35 mouse cellular contexts compared by ENCODE assay signal in genomic region chr5:138768704-138769103, GRCm38 (mm10). TPM values are rescaled to one million over a fixed set of nuclear protein-coding genes. Genes with fewer than 3 reads are reported as not detected.
DNase-seq lines count a peak whose midpoint lies in the region; ATAC-seq and TF ChIP-seq lines count a peak whose summit lies in the region.
"Had no signal": no experiment of that assay in that cellular context is flagged by ENCODE, and none has a peak within 500 bp of the region (broad histone marks: within the 10 kb centered on the region; RNA-seq: fewer than 3 reads in every experiment).

No protein-coding gene starts in this region.

- intact Hi-C loops in gastrocnemius, adult 2 months (cut with DNase I), result no loop called here

- WGBS in lung, embryonic 16.5 days, result 54% methylated on average over 2 of the region's 2 CpGs
- 84% methylated on average over 2 of the region's 2 CpGs for WGBS in kidney, embryonic 14.5 days

- no peak overlapping the region for H3K4me3 ChIP-seq in gastrocnemius, adult 2 months
- H3K4me3 ChIP-seq in lung, embryonic 16.5 days (ENCODE audit: low read length), result no peak overlapping the region
- H3K4me3 ChIP-seq in kidney, embryonic 14.5 days (ENCODE audit: low read length), result no peak overlapping the region
- H3K4me3 ChIP-seq: embryonic facial prominence, embryonic 12.5 days; embryonic facial prominence, embryonic 15.5 days; heart, embryonic 12.5 days; heart, embryonic 15.5 days; hindbrain, embryonic 10.5 days; hindbrain, embryonic 13.5 days had no signal

- peak overlapping the region; percentile 49 for H3K27ac ChIP-seq in gastrocnemius, adult 2 months
- H3K27ac ChIP-seq in lung, embryonic 16.5 days (ENCODE audit: low read length), result no peak overlapping the region
- no peak overlapping the region for H3K27ac ChIP-seq in kidney, embryonic 14.5 days (ENCODE audit: low read depth, low read length)
- H3K27ac ChIP-seq: embryonic facial prominence, embryonic 12.5 days; embryonic facial prominence, embryonic 15.5 days; heart, embryonic 15.5 days; hindbrain, embryonic 10.5 days; hindbrain, embryonic 13.5 days had no signal

- H3K4me2 ChIP-seq in lung, embryonic 16.5 days (ENCODE audit: low read depth, low read length), result no peak overlapping the region
- no peak overlapping the region for H3K4me2 ChIP-seq in kidney, embryonic 14.5 days (replicated peaks; ENCODE audit: low read depth, low read length)
- H3K4me2 ChIP-seq: embryonic facial prominence, embryonic 12.5 days; embryonic facial prominence, embryonic 15.5 days; heart, embryonic 12.5 days; heart, embryonic 15.5 days; hindbrain, embryonic 13.5 days had no signal

- DNase-seq in gastrocnemius, adult 2 months, result no peak
- DNase-seq in gastrocnemius, postnatal 25 days, result no peak
- no peak for DNase-seq in lung, postnatal 4 days
- DNase-seq in lung, postnatal 36 days, result peak; percentile 44
- no peak for DNase-seq in layer of hippocampus, postnatal 25 days (ENCODE audit: extremely low spot score in 1 of 2, low spot score in 1 of 2)
- DNase-seq: adrenal gland, postnatal 10 days; adrenal gland, postnatal 36 days; B cell, adult 2 months; cerebellum, adult 11 months; cerebellum, adult 2 months; cerebellum, adult 9-11 months; cerebellum, postnatal 25 days; forebrain, postnatal 0 days; gastrocnemius, postnatal 14 days had no signal

- no peaks in the 10 kb centered on the region for H3K27me3 ChIP-seq in lung, embryonic 16.5 days (ENCODE audit: control insufficient read depth, insufficient read depth, low read depth, low read length)
- no peaks in the 10 kb centered on the region for H3K27me3 ChIP-seq in kidney, embryonic 14.5 days (ENCODE audit: control insufficient read depth, insufficient read depth, low read length)
- H3K27me3 ChIP-seq: embryonic facial prominence, embryonic 12.5 days; embryonic facial prominence, embryonic 15.5 days; heart, embryonic 15.5 days; hindbrain, embryonic 13.5 days; Patski had no signal

- H3K9me3 ChIP-seq in lung, embryonic 16.5 days (ENCODE audit: control insufficient read depth, low read length), result no peaks in the 10 kb centered on the region
- H3K9me3 ChIP-seq in kidney, embryonic 14.5 days (ENCODE audit: control insufficient read depth, low read length), result no peaks in the 10 kb centered on the region
- H3K9me3 ChIP-seq: embryonic facial prominence, embryonic 12.5 days; embryonic facial prominence, embryonic 15.5 days; G1E; heart, embryonic 12.5 days; heart, embryonic 15.5 days; hindbrain, embryonic 10.5 days; hindbrain, embryonic 13.5 days had no signal

- no peaks in the 10 kb centered on the region for H3K36me3 ChIP-seq in lung, embryonic 16.5 days (ENCODE audit: control insufficient read depth, insufficient read depth, low read length)
- H3K36me3 ChIP-seq in kidney, embryonic 14.5 days (ENCODE audit: control insufficient read depth, insufficient read depth, low read length), result no peaks in the 10 kb centered on the region; the same call in 1 of the 2 replicates
- H3K36me3 ChIP-seq: embryonic facial prominence, embryonic 12.5 days; G1E; heart, embryonic 15.5 days had no signal

- ATAC-seq in lung, embryonic 16.5 days (ENCODE audit: low read depth), result peak; percentile 55; the same call in 1 of the 2 replicates
- no peak for ATAC-seq in kidney, embryonic 14.5 days (ENCODE audit: low FRiP score, low TSS enrichment)
- ATAC-seq: forebrain, embryonic 14.5 days; forebrain, postnatal 0 days; hindbrain, embryonic 16.5 days; Patski had no signal

- no peak overlapping the region for H3K9ac ChIP-seq in lung, embryonic 16.5 days (ENCODE audit: low read length)
- no peak overlapping the region for H3K9ac ChIP-seq in kidney, embryonic 14.5 days (ENCODE audit: low read depth, low read length)
- H3K9ac ChIP-seq: embryonic facial prominence, embryonic 12.5 days; embryonic facial prominence, embryonic 15.5 days; forebrain, postnatal 0 days; heart, embryonic 12.5 days; heart, embryonic 15.5 days; hindbrain, embryonic 13.5 days had no signal

- no peak for TF ChIP-seq CTCF in gastrocnemius, adult 2 months (IDR thresholded peaks at IDR 0.05)

- peaks cover 4% of the 10 kb centered on the region; the same call in 1 of the 2 replicates for H3K4me1 ChIP-seq in lung, embryonic 16.5 days (replicated peaks; ENCODE audit: control insufficient read depth, insufficient read depth, low read length)
- no peaks in the 10 kb centered on the region for H3K4me1 ChIP-seq in kidney, embryonic 14.5 days (ENCODE audit: control insufficient read depth, insufficient read depth, low read length)
- H3K4me1 ChIP-seq: embryonic facial prominence, embryonic 12.5 days; embryonic facial prominence, embryonic 15.5 days; heart, embryonic 12.5 days; heart, embryonic 15.5 days had no signal

RNA-seq across cellular contexts. Expression of gene Fam20c, which starts 14.4 kb away (rescaled TPM):
- total RNA-seq in gastrocnemius, adult 2 months (2021), result 10 to 100 TPM; 16.8 to 21.3 TPM
- 10 to 100 TPM; 14.2 to 19.2 TPM for total RNA-seq in gastrocnemius, postnatal 25 days (2021)
- polyA plus RNA-seq in lung, embryonic 16.5 days (2015; fragmentation: Nextera tagmentation; extraction: Ambion mirVana), result 4.0 and 5.6 TPM in 2 replicates
- total RNA-seq in layer of hippocampus, postnatal 25 days (2021), result 10 to 100 TPM; 31.2 to 31.7 TPM
- 16.5 and 19.9 TPM in 2 replicates for polyA plus RNA-seq in kidney, embryonic 14.5 days (2014; fragmentation: Nextera tagmentation; extraction: Ambion mirVana)
- polyA plus RNA-seq: G1E had no signal

RNA-seq across cellular contexts. Expression of gene Gm5294, which starts 51.2 kb away (rescaled TPM):
- not detected for total RNA-seq in gastrocnemius, adult 2 months (2021)
- not detected for total RNA-seq in gastrocnemius, postnatal 25 days (2021)
- not detected in 2 replicates for polyA plus RNA-seq in lung, embryonic 16.5 days (2015; fragmentation: Nextera tagmentation; extraction: Ambion mirVana)
- total RNA-seq in layer of hippocampus, postnatal 25 days (2021), result not detected
- not detected in 2 replicates for polyA plus RNA-seq in kidney, embryonic 14.5 days (2014; fragmentation: Nextera tagmentation; extraction: Ambion mirVana)
- total RNA-seq: adrenal gland, adult 18-20 months; adrenal gland, postnatal 10 days; adrenal gland, postnatal 36 days; CH12.LX; common myeloid progenitor, adult 5-6 weeks; forebrain, postnatal 0 days; G1E; gastrocnemius, adult 18-20 months; gastrocnemius, postnatal 14 days; heart, adult 18-20 months; heart, postnatal 10 days; heart, postnatal 36 days had no signal
- polyA plus RNA-seq: cerebellum, adult 2 months; embryonic facial prominence, embryonic 15.5 days; forebrain, embryonic 11.5 days; forebrain, embryonic 14.5 days; forebrain, postnatal 0 days; G1E; gonadal fat pad, adult 2 months; heart, embryonic 12.5 days; heart, embryonic 15.5 days; hindbrain, embryonic 10.5 days; Patski had no signal
